In genomic region chr9:107727041-107727440, GRCm38 (mm10) we compare ENCODE assay signal across 15 mouse cellular contexts. TPM values are rescaled to one million over a fixed set of nuclear protein-coding genes. Genes with fewer than 3 reads are reported as not detected.
DNase-seq lines count a peak whose midpoint lies in the region; ATAC-seq and TF ChIP-seq lines count a peak whose summit lies in the region.
"Had no signal": no experiment of that assay in that cellular context is flagged by ENCODE, and none has a peak within 500 bp of the region (broad histone marks: within the 10 kb centered on the region; RNA-seq: fewer than 3 reads in every experiment).

No protein-coding gene starts in this region.

- DNase-seq in hindbrain, embryonic 10.5 days (ENCODE audit: low spot score), result no peak
- DNase-seq in hindbrain, embryonic 11.5 days (ENCODE audit: low spot score), result no peak
- DNase-seq in NIH3T3 (ENCODE audit: low read depth) (peak; percentile 48), liver (no peak)
- DNase-seq in embryonic facial prominence, embryonic 14.5 days (ENCODE audit: low spot score), result peak; percentile 83
- peak; percentile 57 for DNase-seq in limb, embryonic 14.5 days (ENCODE audit: low spot score)
- no peak for DNase-seq in cerebellum, adult 11-12 months
- no peak for DNase-seq in left cerebral cortex, adult 2 months (ENCODE audit: extremely low spot score in 1 of 2, low spot score in 2 of 2)
- DNase-seq: adrenal gland, postnatal 10 days; cerebellum, adult 2 months; gastrocnemius, adult 2 months; lung, adult 2 months; right cerebral cortex, adult 18-20 months; thymus, postnatal 36 days had no signal

- no peak overlapping the region for H3K4me2 ChIP-seq in hindbrain, embryonic 11.5 days (replicated peaks; ENCODE audit: low read depth, low read length)
- no peak overlapping the region for H3K4me2 ChIP-seq in embryonic facial prominence, embryonic 14.5 days (ENCODE audit: low read depth, low read length)
- H3K4me2 ChIP-seq in limb, embryonic 14.5 days (replicated peaks; ENCODE audit: low read depth, low read length, severe bottlenecking), result no peak overlapping the region

- H3K4me3 ChIP-seq in hindbrain, embryonic 10.5 days, result no peak overlapping the region
- H3K4me3 ChIP-seq in hindbrain, embryonic 11.5 days (ENCODE audit: low read depth, low read length), result no peak overlapping the region
- no peak overlapping the region for H3K4me3 ChIP-seq in embryonic facial prominence, embryonic 14.5 days (ENCODE audit: low read depth, low read length)
- no peak overlapping the region for H3K4me3 ChIP-seq in limb, embryonic 14.5 days (replicated peaks; ENCODE audit: low read length)
- H3K4me3 ChIP-seq in left cerebral cortex, adult 2 months, result no peak overlapping the region
- H3K4me3 ChIP-seq: gastrocnemius, adult 2 months had no signal

- H3K9ac ChIP-seq in hindbrain, embryonic 11.5 days (ENCODE audit: low read depth, low read length), result no peak overlapping the region
- H3K9ac ChIP-seq in embryonic facial prominence, embryonic 14.5 days (ENCODE audit: low read depth, low read length), result no peak overlapping the region
- no peak overlapping the region for H3K9ac ChIP-seq in limb, embryonic 14.5 days (ENCODE audit: low read depth, low read length, severe bottlenecking)

- no peak for ATAC-seq in hindbrain, embryonic 11.5 days (ENCODE audit: low FRiP score)
- ATAC-seq in embryonic facial prominence, embryonic 14.5 days (ENCODE audit: low read depth), result peak; percentile 45
- ATAC-seq in limb, embryonic 14.5 days (ENCODE audit: low FRiP score, low read depth), result no peak
- ATAC-seq: intestine, postnatal 0 days had no signal

- no peak for TF ChIP-seq POLR2A in limb, embryonic 14.5 days (IDR thresholded peaks at IDR 0.05; ENCODE audit: borderline replicate concordance, extremely low read depth, insufficient read depth, insufficient read length)

- peak overlapping the region; percentile 78 for H3K27ac ChIP-seq in hindbrain, embryonic 10.5 days
- no peak overlapping the region for H3K27ac ChIP-seq in hindbrain, embryonic 11.5 days (ENCODE audit: low read depth, low read length)
- H3K27ac ChIP-seq in embryonic facial prominence, embryonic 14.5 days (replicated peaks; ENCODE audit: low read depth, low read length), result peak overlapping the region; percentile 62
- no peak overlapping the region; the same call in 1 of the 2 replicates for H3K27ac ChIP-seq in limb, embryonic 14.5 days (replicated peaks; ENCODE audit: low read depth, low read length)
- H3K27ac ChIP-seq in left cerebral cortex, adult 2 months, result no peak overlapping the region
- H3K27ac ChIP-seq: gastrocnemius, adult 2 months had no signal

- H3K9me3 ChIP-seq in hindbrain, embryonic 10.5 days, result no peaks in the 10 kb centered on the region
- H3K9me3 ChIP-seq in hindbrain, embryonic 11.5 days (ENCODE audit: control insufficient read depth, low read length), result no peaks in the 10 kb centered on the region
- no peaks in the 10 kb centered on the region for H3K9me3 ChIP-seq in embryonic facial prominence, embryonic 14.5 days (ENCODE audit: control insufficient read depth, low read length)
- no peaks in the 10 kb centered on the region for H3K9me3 ChIP-seq in limb, embryonic 14.5 days (ENCODE audit: control insufficient read depth, low read length)

- no peak for TF ChIP-seq CTCF in left cerebral cortex, adult 2 months (IDR thresholded peaks at IDR 0.05)

- WGBS in hindbrain, embryonic 10.5 days, result 45% methylated on average over 3 of the region's 3 CpGs
- 55% methylated on average over 3 of the region's 3 CpGs for WGBS in hindbrain, embryonic 11.5 days
- WGBS in embryonic facial prominence, embryonic 14.5 days, result 46% methylated on average over 3 of the region's 3 CpGs
- whole genome bisulfite sequencing in limb, embryonic 14.5 days, result 33% methylated on average over 3 of the region's 3 CpGs

- peaks cover 94% of the 10 kb centered on the region for H3K4me1 ChIP-seq in hindbrain, embryonic 10.5 days (replicated peaks)
- peaks cover 12% of the 10 kb centered on the region for H3K4me1 ChIP-seq in hindbrain, embryonic 11.5 days (replicated peaks; ENCODE audit: control insufficient read depth, insufficient read depth, low read length)
- H3K4me1 ChIP-seq in embryonic facial prominence, embryonic 14.5 days (ENCODE audit: control insufficient read depth, insufficient read depth, low read length), result peaks cover 57% of the 10 kb centered on the region
- peaks cover 57% of the 10 kb centered on the region for H3K4me1 ChIP-seq in limb, embryonic 14.5 days (ENCODE audit: control insufficient read depth, insufficient read depth, low read length)

- intact Hi-C loops in left cerebral cortex, adult 2 months (cut with DNase I), result no loop called here

- no peaks in the 10 kb centered on the region for H3K36me3 ChIP-seq in hindbrain, embryonic 10.5 days
- no peaks in the 10 kb centered on the region for H3K36me3 ChIP-seq in hindbrain, embryonic 11.5 days (ENCODE audit: control insufficient read depth, insufficient read depth, low read length)
- H3K36me3 ChIP-seq in embryonic facial prominence, embryonic 14.5 days (ENCODE audit: control insufficient read depth, insufficient read depth, low read length), result no peaks in the 10 kb centered on the region
- H3K36me3 ChIP-seq in limb, embryonic 14.5 days (ENCODE audit: control insufficient read depth, insufficient read depth, low read length), result no peaks in the 10 kb centered on the region

- peaks cover 27% of the 10 kb centered on the region for H3K27me3 ChIP-seq in hindbrain, embryonic 10.5 days (ENCODE audit: insufficient read depth, poor library complexity, severe bottlenecking)
- no peaks in the 10 kb centered on the region for H3K27me3 ChIP-seq in hindbrain, embryonic 11.5 days (ENCODE audit: control insufficient read depth, insufficient read depth, low read length)
- H3K27me3 ChIP-seq in embryonic facial prominence, embryonic 14.5 days (replicated peaks; ENCODE audit: control insufficient read depth, insufficient read depth, low read length), result no peaks in the 10 kb centered on the region
- H3K27me3 ChIP-seq in limb, embryonic 14.5 days (ENCODE audit: control insufficient read depth, insufficient read depth, low read length), result no peaks in the 10 kb centered on the region

RNA-seq across cellular contexts. Expression of gene Sema3f, which starts 16.8 kb away (rescaled TPM):
- 14.5 and 16.4 TPM in 2 replicates for polyA plus RNA-seq in hindbrain, embryonic 10.5 days (2016; fragmentation: Nextera tagmentation; extraction: Ambion mirVana)
- polyA plus RNA-seq in hindbrain, embryonic 11.5 days (2014; fragmentation: Nextera tagmentation; extraction: Ambion mirVana), result 10.7 and 12.0 TPM in 2 replicates
- 32.8 and 36.9 TPM in 2 replicates for polyA plus RNA-seq in embryonic facial prominence, embryonic 14.5 days (2014; fragmentation: Nextera tagmentation; extraction: Ambion mirVana)
- polyA plus RNA-seq in limb, embryonic 14.5 days (2012; rRNA removed), result 228 and 332 TPM in 2 replicates
- 48.8 and 55.6 TPM in 2 replicates for polyA plus RNA-seq in limb, embryonic 14.5 days (2014; fragmentation: Nextera tagmentation; extraction: Ambion mirVana)
- total RNA-seq in left cerebral cortex, adult 2 months (2021), result 10 to 100 TPM; 17.3 to 17.7 TPM

RNA-seq across cellular contexts. Expression of gene Rbm5, which starts 43.8 kb away (rescaled TPM):
- 196 and 204 TPM in 2 replicates for polyA plus RNA-seq in hindbrain, embryonic 10.5 days (2016; fragmentation: Nextera tagmentation; extraction: Ambion mirVana)
- polyA plus RNA-seq in hindbrain, embryonic 11.5 days (2014; fragmentation: Nextera tagmentation; extraction: Ambion mirVana), result 198 and 241 TPM in 2 replicates
- 145 and 159 TPM in 2 replicates for polyA plus RNA-seq in embryonic facial prominence, embryonic 14.5 days (2014; fragmentation: Nextera tagmentation; extraction: Ambion mirVana)
- 185 and 196 TPM in 2 replicates for polyA plus RNA-seq in limb, embryonic 14.5 days (2012; rRNA removed)
- 163 and 181 TPM in 2 replicates for polyA plus RNA-seq in limb, embryonic 14.5 days (2014; fragmentation: Nextera tagmentation; extraction: Ambion mirVana)
- total RNA-seq in left cerebral cortex, adult 2 months (2021), result 100 to 1,000 TPM; 146 to 147 TPM

RNA-seq across cellular contexts. Expression of gene Gnat1, which starts 47.5 kb away (rescaled TPM):
- polyA plus RNA-seq in hindbrain, embryonic 10.5 days (2016; fragmentation: Nextera tagmentation; extraction: Ambion mirVana), result 2.6 and 3.1 TPM in 2 replicates
- 0.84 and 1.2 TPM in 2 replicates for polyA plus RNA-seq in hindbrain, embryonic 11.5 days (2014; fragmentation: Nextera tagmentation; extraction: Ambion mirVana)
- polyA plus RNA-seq in embryonic facial prominence, embryonic 14.5 days (2014; fragmentation: Nextera tagmentation; extraction: Ambion mirVana), result 0.79 and 1.5 TPM in 2 replicates
- polyA plus RNA-seq in limb, embryonic 14.5 days (2012; rRNA removed), result 0.28 and 0.44 TPM in 2 replicates
- polyA plus RNA-seq in limb, embryonic 14.5 days (2014; fragmentation: Nextera tagmentation; extraction: Ambion mirVana), result 0.55 and 0.57 TPM in 2 replicates
- total RNA-seq in left cerebral cortex, adult 2 months (2021), result under 1 TPM in 1 of 2 experiments, not detected in 1; 0.18 TPM
- total RNA-seq: gastrocnemius, adult 2 months had no signal

RNA-seq across cellular contexts. Expression of gene Slc38a3, which starts 57.7 kb away (rescaled TPM):
- polyA plus RNA-seq in hindbrain, embryonic 10.5 days (2016; fragmentation: Nextera tagmentation; extraction: Ambion mirVana), result 6.4 and 7.2 TPM in 2 replicates
- polyA plus RNA-seq in hindbrain, embryonic 11.5 days (2014; fragmentation: Nextera tagmentation; extraction: Ambion mirVana), result 8.0 and 9.8 TPM in 2 replicates
- 7.0 and 7.8 TPM in 2 replicates for polyA plus RNA-seq in embryonic facial prominence, embryonic 14.5 days (2014; fragmentation: Nextera tagmentation; extraction: Ambion mirVana)
- 22.4 and 31.8 TPM in 2 replicates for polyA plus RNA-seq in limb, embryonic 14.5 days (2012; rRNA removed)
- 3.7 and 6.0 TPM in 2 replicates for polyA plus RNA-seq in limb, embryonic 14.5 days (2014; fragmentation: Nextera tagmentation; extraction: Ambion mirVana)
- total RNA-seq in left cerebral cortex, adult 2 months (2021), result 10 to 100 TPM; 74.7 to 76.2 TPM

Comparison
In these comparisons a context has a peak if more than half of its experiments do, and no peak if none do; other contexts are left out.
1. H3K27ac ChIP-seq: peak in hindbrain, embryonic 10.5 days (single experiment) and embryonic facial prominence, embryonic 14.5 days (single experiment); none in hindbrain, embryonic 11.5 days (single experiment), limb, embryonic 14.5 days (single experiment) and left cerebral cortex, adult 2 months (single experiment).
2. DNase-seq: peak in NIH3T3 (single experiment), embryonic facial prominence, embryonic 14.5 days (single experiment) and limb, embryonic 14.5 days (single experiment); none in hindbrain, embryonic 10.5 days (single experiment), hindbrain, embryonic 11.5 days (single experiment), cerebellum, adult 11-12 months (single experiment), left cerebral cortex, adult 2 months (0 of 2) and liver (single experiment).